Mouse (Mus musculus) mouse trophoblast stem cell (cell line): ENCODE data around the gene 4933424G06Rik.

Experiments
- in situ Hi-C, 2 experiments: fragments of 300-500 bp; cut with MseI, MboI; formaldehyde crosslinking; loops; 2 replicates in 1 of 2; 3 replicates in 1 of 2; pipeline ENCODE4 v1.15.1; 2025

Gene 4933424G06Rik

GRCm38 (mm10) chr1:36709055-36709853 lies 695 bp upstream of the 4933424G06Rik start:
- in situ Hi-C loops = no loop called here

GRCm38 (mm10) chr1:36711104-36711503 lies 1.2 kb downstream of the 4933424G06Rik start:
- in situ Hi-C loops = no loop called here

- in situ Hi-C loops = no loop called here
Observed at GRCm38 (mm10) chr1:36714311-36714710, 4.4 kb downstream of the 4933424G06Rik start, which contains the start of gene Actr1b. Gene Actr1b, minus strand, starts transcription at chr1:36714422.

- in situ Hi-C loops = no loop called here
Observed at GRCm38 (mm10) chr1:36718786-36719185, 8.8 kb downstream of the 4933424G06Rik start.

GRCm38 (mm10) chr1:36723146-36724056 lies 13.5 kb downstream of the 4933424G06Rik start:
- in situ Hi-C loops = no loop called here

GRCm38 (mm10) chr1:36724057-36724431 lies 14.1 kb downstream of the 4933424G06Rik start:
- in situ Hi-C loops = no loop called here

- in situ Hi-C loops = no loop called here
Observed at GRCm38 (mm10) chr1:36737300-36737699, 27.4 kb downstream of the 4933424G06Rik start.

GRCm38 (mm10) chr1:36739231-36739630 lies 29.3 kb downstream of the 4933424G06Rik start:
- in situ Hi-C loops = no loop called here

- in situ Hi-C loops = no loop called here
Observed at GRCm38 (mm10) chr1:36743046-36743445, 33.1 kb downstream of the 4933424G06Rik start.

GRCm38 (mm10) chr1:36744268-36744944 lies 34.5 kb downstream of the 4933424G06Rik start:
- in situ Hi-C loops = no loop called here

GRCm38 (mm10) chr1:36745661-36746060 lies 35.7 kb downstream of the 4933424G06Rik start:
- in situ Hi-C loops = no loop called here

- in situ Hi-C loops = no loop called here
Observed at GRCm38 (mm10) chr1:36746452-36746851, 36.5 kb downstream of the 4933424G06Rik start.

- in situ Hi-C loops = no loop called here
Observed at GRCm38 (mm10) chr1:36753932-36754675, 44.2 kb downstream of the 4933424G06Rik start.

- in situ Hi-C loops = no loop called here
Observed at GRCm38 (mm10) chr1:36758553-36758952, 48.6 kb downstream of the 4933424G06Rik start.

- in situ Hi-C loops = no loop called here
Observed at GRCm38 (mm10) chr1:36759076-36759475, 49.1 kb downstream of the 4933424G06Rik start.

- in situ Hi-C loops = no loop called here
Observed at GRCm38 (mm10) chr1:36760401-36760800, 50.5 kb downstream of the 4933424G06Rik start.

- in situ Hi-C loops = no loop called here
Observed at GRCm38 (mm10) chr1:36761061-36761460, 51.1 kb downstream of the 4933424G06Rik start.

GRCm38 (mm10) chr1:36761568-36761967 lies 51.6 kb downstream of the 4933424G06Rik start, which contains the start of gene Zap70:
Gene Zap70, plus strand, starts transcription at chr1:36761798.
- in situ Hi-C loops = no loop called here

GRCm38 (mm10) chr1:36766431-36767205 lies 56.7 kb downstream of the 4933424G06Rik start:
- in situ Hi-C loops = no loop called here

- in situ Hi-C loops = no loop called here
Observed at GRCm38 (mm10) chr1:36767321-36767720, 57.4 kb downstream of the 4933424G06Rik start.
